Mouse (Mus musculus): Measurements from ENCODE around the gene Akna.
"Not testable (repeated sequence)": the region's sequence is repeated elsewhere in the genome, so short reads cannot be mapped to it uniquely, and the experiment has no call there.

The Akna gene

DNA sequence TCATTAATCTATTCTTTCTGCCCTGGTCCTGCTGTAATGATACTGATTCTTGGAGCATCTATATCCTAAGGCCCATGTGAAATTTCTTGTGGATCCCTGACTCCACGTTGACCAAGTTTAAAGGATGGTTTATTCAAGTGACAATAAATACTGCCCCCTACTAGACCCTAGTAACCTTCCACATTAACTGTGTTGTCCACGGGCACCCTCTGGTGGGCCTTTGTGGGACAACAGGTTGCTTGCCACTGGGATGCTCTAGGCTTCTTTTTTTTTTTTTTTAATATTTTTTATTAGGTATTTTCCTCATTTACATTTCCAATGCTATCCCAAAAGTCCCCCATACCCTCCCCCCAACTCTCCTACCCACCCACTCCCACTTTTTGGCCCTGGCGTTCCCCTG, 83.6 kb downstream of the Akna start:
- DNase-seq (ENCODE audit: low read depth), result not testable (repeated sequence)

Measured in fibroblast of lung, adult 2 months (primary cell).